Mouse (Mus musculus) liver, embryonic 14.5 days (tissue): ENCODE results near the gene Lipo3. TPM values are rescaled to one million over a fixed set of nuclear protein-coding genes. Genes with fewer than 3 reads are reported as not detected.
A peak's percentile ranks its signal among the peaks of the same experiment; 100 is the strongest.
"Not testable (repeated sequence)": the region's sequence is repeated elsewhere in the genome, so short reads cannot be mapped to it uniquely, and the experiment has no call there.

Experiments used
- ATAC-seq: fragments of 200-750 bp; cut with Nextera tagmentation; 2 replicates; pipeline ENCODE4 v1.8.0; 2017; ENCODE audit warnings: moderate number of reproducible peaks, mild to moderate bottlenecking, moderate library complexity; ENCODE audit not compliant: insufficient read depth
- DNase-seq, 3 experiments: peaks; one replicate each; pipeline ENCODE4 v3.0.0-alpha.2; 2012 to 2013; ENCODE audit warnings: low read depth in 3 of 3, low spot score in 3 of 3
- H3K27ac ChIP-seq: fragments of 300-500 bp; sonication (generic); 2 replicates; pipeline ENCODE4 v1.5.1; 2014; ENCODE audit warnings: moderate library complexity, mild to moderate bottlenecking, control low read depth, inconsistent platforms
- H3K27me3 ChIP-seq: fragments of 300-500 bp; sonication (generic); 2 replicates; pipeline ENCODE4 v1.6.1; 2014; ENCODE audit warnings: mild to moderate bottlenecking, low read length, moderate library complexity; ENCODE audit not compliant: control insufficient read depth, insufficient read depth
- H3K36me3 ChIP-seq: fragments of 300-500 bp; sonication (generic); replicated peaks from 2 replicates; pipeline ENCODE4 v1.6.1; 2014; ENCODE audit warnings: low read depth; ENCODE audit not compliant: control insufficient read depth, insufficient read depth
- H3K4me1 ChIP-seq, 2 experiments: fragments of 200-500 bp in 1 of 2; fragments of 300-500 bp in 1 of 2; sonication (generic) in 1 of 2; replicated peaks; 2 replicates each; pipeline ENCODE4 v1.6.1; 2012 to 2014; ENCODE audit warnings: antibody characterized with exemption in 1 of 2, inconsistent platforms in 1 of 2, low read length in 1 of 2; ENCODE audit not compliant: control insufficient read depth in 2 of 2, insufficient read depth in 2 of 2
- H3K4me2 ChIP-seq: fragments of 300-500 bp; sonication (generic); 2 replicates; pipeline ENCODE4 v1.6.1; 2014; ENCODE audit warnings: low read depth, mild to moderate bottlenecking, control low read depth, moderate library complexity
- H3K4me3 ChIP-seq, 2 experiments: fragments of 200-500 bp in 1 of 2; fragments of 300-500 bp in 1 of 2; sonication (generic) in 1 of 2; 2 replicates each; pipeline ENCODE4 v1.5.1; 2012 to 2014; ENCODE audit warnings: low read depth in 2 of 2, low read length in 2 of 2, mild to moderate bottlenecking in 2 of 2, control low read depth in 1 of 2, inconsistent platforms in 1 of 2, moderate library complexity in 1 of 2; ENCODE audit not compliant: insufficient read depth in 1 of 2
- H3K9ac ChIP-seq: fragments of 300-500 bp; sonication (generic); replicated peaks from 2 replicates; pipeline ENCODE4 v1.6.1; 2014; ENCODE audit warnings: mild to moderate bottlenecking, control low read depth, moderate library complexity
- H3K9me3 ChIP-seq: fragments of 300-500 bp; sonication (generic); 2 replicates; pipeline ENCODE4 v1.6.1; 2016; ENCODE audit warnings: low read length, mixed read lengths; ENCODE audit not compliant: control insufficient read depth
- CTCF ChIP-seq: IDR thresholded peaks from 2 replicates; pipeline ENCODE4 v1.5.1; 2016; ENCODE audit warnings: antibody characterized with exemption, low read depth, control low read depth
- EP300 ChIP-seq: IDR thresholded peaks from 2 replicates; pipeline ENCODE4 v1.6.1; 2016; ENCODE audit warnings: antibody characterized with exemption, low read depth
- WGBS: fragments of 180-500 bp; shearing (Covaris S2); extraction: QIAGEN DNeasy Blood & Tissue Kit; methylation state at CpG from one replicate; pipeline ENCODE4 v1.1.7; 2014; ENCODE audit not compliant: insufficient replicate concordance; 5-methylcytosine and 5-hydroxymethylcytosine counted together
- polyA plus RNA-seq, 2 experiments: library from polyadenylated mRNA; depleted of rRNA in 1 of 2; stranded (reverse) in 1 of 2; unstranded in 1 of 2; fragments of >200 nt; fragmentation: Nextera tagmentation in 1 of 2; extraction: Ambion mirVana in 1 of 2; gene quantifications; 2 replicates each; pipeline versions ENCODE4 v1.2.1 to v1.2.3; 2012 to 2014

Gene Lipo3
- 0.74 and 1.0 TPM in 2 replicates for polyA plus RNA-seq (2012; rRNA removed)
- polyA plus RNA-seq (2014; fragmentation: Nextera tagmentation; extraction: Ambion mirVana) = 2.7 and 3.4 TPM in 2 replicates

GRCm38 (mm10) chr19:33761287-33762086 lies at the start of gene Lipo3:
TSS of gene Lipo3 (minus strand) at chr19:33761951.
- not testable (repeated sequence) for H3K4me2 ChIP-seq, H3K27me3 ChIP-seq, H3K9me3 ChIP-seq, H3K36me3 ChIP-seq, H3K4me3 ChIP-seq, H3K4me1 ChIP-seq, H3K27ac ChIP-seq, H3K9ac ChIP-seq, DNase-seq
- WGBS = 30% methylated on average over 12 of the region's 41 CpGs
- peak; percentile 41 for ATAC-seq

- not testable (repeated sequence) for H3K4me2 ChIP-seq, H3K4me3 ChIP-seq, H3K27me3 ChIP-seq, DNase-seq, H3K9me3 ChIP-seq, H3K4me1 ChIP-seq, H3K36me3 ChIP-seq, ATAC-seq, H3K27ac ChIP-seq, H3K9ac ChIP-seq
These were observed 25.6 kb upstream of the Lipo3 start, which contains the start of gene Lipo1 for GRCm38 (mm10) chr19:33787359-33787758. TSS of gene Lipo1 (minus strand) at chr19:33787459.

DNA sequence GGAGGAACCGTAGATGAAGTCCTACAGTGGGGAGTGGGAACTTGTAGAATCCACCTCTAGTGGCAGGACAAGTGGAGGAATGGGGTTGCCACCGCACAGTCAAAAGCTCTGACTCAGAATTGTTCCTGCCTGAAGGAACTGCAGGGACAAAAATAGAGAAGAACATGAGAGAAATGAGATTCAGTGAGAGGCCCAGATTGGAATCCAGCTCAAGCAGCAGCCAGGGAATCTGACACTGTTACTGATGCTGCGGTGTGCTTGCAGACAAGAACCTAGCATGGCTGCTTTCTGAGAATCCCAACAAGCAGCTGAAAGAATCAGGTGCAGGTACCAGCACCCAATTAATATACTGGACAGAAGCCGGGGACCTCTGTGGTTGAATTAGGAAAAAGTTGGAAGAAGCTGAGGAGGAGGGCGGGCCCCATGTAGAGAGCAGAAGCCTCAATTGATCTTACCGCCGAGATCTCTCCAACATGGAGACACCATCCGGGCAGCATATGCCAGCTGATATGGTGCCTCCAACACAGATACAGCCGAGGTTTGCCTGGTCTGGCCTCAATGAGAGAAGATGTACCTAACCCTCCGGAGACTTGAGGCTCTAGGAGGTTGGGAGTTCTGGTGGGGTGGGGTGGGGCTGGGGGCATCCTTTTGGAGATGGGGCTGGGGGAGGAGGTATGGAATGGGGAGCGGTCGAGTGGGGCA lies 25.0 kb upstream of the Lipo3 start:
- Histone ChIP-seq H3K4me2 (no peak overlapping the region), H3K36me3 (no peaks in the 10 kb centered on the region), H3K4me1 (no peaks in the 10 kb centered on the region), H3K9me3 (no peaks in the 10 kb centered on the region), H3K9ac (no peak overlapping the region), H3K4me3 (no peak overlapping the region), H3K27me3 (no peaks in the 10 kb centered on the region), H3K27ac (no peak overlapping the region)
- no peak for ATAC-seq
- 64% methylated on average over 12 of the region's 12 CpGs for WGBS
- TF ChIP-seq CTCF (no peak), EP300 (no peak)
- DNase-seq = no peak

GRCm38 (mm10) chr19:33751259-33751658 lies 10.5 kb downstream of the Lipo3 start, which contains the start of gene Lipo2:
TSS of gene Lipo2 (minus strand) at chr19:33751359.
- not testable (repeated sequence) for H3K4me2 ChIP-seq, H3K27me3 ChIP-seq, H3K36me3 ChIP-seq, H3K9ac ChIP-seq, DNase-seq, H3K4me1 ChIP-seq, H3K27ac ChIP-seq, H3K9me3 ChIP-seq, H3K4me3 ChIP-seq, ATAC-seq
- WGBS = 66% methylated on average over 1 of the region's 1 CpGs

DNA sequence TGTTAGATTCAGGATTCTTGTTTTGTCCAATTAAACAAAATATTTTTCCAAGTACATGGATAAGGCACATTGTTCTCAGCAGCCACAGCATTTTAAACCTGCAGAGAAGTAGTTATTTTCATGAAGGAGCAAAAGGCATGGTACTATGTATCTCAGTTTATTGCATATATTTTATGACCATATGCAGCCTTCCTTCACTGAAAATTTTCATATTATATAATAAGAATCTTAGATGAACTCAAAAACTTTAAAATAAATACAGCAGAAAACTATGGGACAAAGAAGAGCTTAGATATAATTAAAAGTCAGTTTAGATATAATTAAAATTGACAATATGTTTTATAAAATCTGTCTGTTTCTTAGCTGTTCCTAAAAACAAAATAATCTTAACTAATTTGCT lies 136.6 kb downstream of the Lipo3 start, which contains the start of gene Gm8978:
Gene Gm8978, minus strand, starts transcription at position 101 of the 400 bp plus-strand sequence.
- DNase-seq, H3K4me2 ChIP-seq, ATAC-seq, H3K9ac ChIP-seq, H3K27ac ChIP-seq, H3K4me1 ChIP-seq, H3K27me3 ChIP-seq, H3K36me3 ChIP-seq, H3K9me3 ChIP-seq, H3K4me3 ChIP-seq: not testable (repeated sequence)

GRCm38 (mm10) chr19:33589626-33590302 lies 172.0 kb downstream of the Lipo3 start:
- Histone ChIP-seq H3K4me3 (peak overlapping the region; percentile 37 to 45), H3K9ac (0 out of 2 replicates have a peak overlapping the region, but pooled peaks have one; percentile 3), H3K4me2 (peak overlapping the region; percentile 58)
- H3K9me3 ChIP-seq, H3K36me3 ChIP-seq, H3K27ac ChIP-seq, H3K27me3 ChIP-seq, H3K4me1 ChIP-seq: not testable (repeated sequence)
- ATAC-seq = peak; percentile 82
- 10% methylated on average over 6 of the region's 38 CpGs for WGBS
- peak; percentile 6 to 11 (median 10) for DNase-seq

- ATAC-seq, H3K36me3 ChIP-seq, H3K27me3 ChIP-seq, H3K4me3 ChIP-seq, H3K4me2 ChIP-seq, DNase-seq, H3K4me1 ChIP-seq, H3K9me3 ChIP-seq, H3K27ac ChIP-seq, H3K9ac ChIP-seq: not testable (repeated sequence)
- WGBS = 63% methylated on average over 5 of the region's 5 CpGs
These were observed 193.2 kb downstream of the Lipo3 start for GRCm38 (mm10) chr19:33568551-33568950.
